Mouse (Mus musculus): ENCODE results near the gene Cuedc2. TPM values are rescaled to one million over a fixed set of nuclear protein-coding genes. Genes with fewer than 3 reads are reported as not detected.
A peak's percentile ranks its signal among the peaks of the same experiment; 100 is the strongest.

Cuedc2 gene
- total and polyA plus RNA-seq, 2 experiments from 2014 or later: 157 to 314 TPM

- no peaks in the 10 kb centered on the region for H3K9me3 ChIP-seq (ENCODE audit: low read length)
- H3K4me1 ChIP-seq (ENCODE audit: insufficient read depth, low read length): peaks cover 33% of the 10 kb centered on the region
- peak overlapping the region; percentile 56 for H3K9ac ChIP-seq (replicated peaks; ENCODE audit: low read length, poor library complexity, severe bottlenecking)
- H3K4me3 ChIP-seq (ENCODE audit: low read depth, low read length): peak overlapping the region; percentile 66
- H3K4me2 ChIP-seq (ENCODE audit: low read depth, low read length, poor library complexity, severe bottlenecking): peak overlapping the region; percentile 97
- ATAC-seq (ENCODE audit: low FRiP score) (no peak), DNase-seq (ENCODE audit: low spot score) (no peak)
- no peak overlapping the region for H3K27ac ChIP-seq (ENCODE audit: low read depth, low read length)
- TF ChIP-seq CTCF (IDR thresholded peaks at IDR 0.05): no peak
- no peaks in the 10 kb centered on the region for H3K27me3 ChIP-seq (ENCODE audit: insufficient read depth, low read length)
- WGBS: 77% methylated on average over 5 of the region's 5 CpGs
- H3K36me3 ChIP-seq (ENCODE audit: insufficient read depth, low read length): 0 out of 2 replicates have a peak, but pooled peaks cover 3% of the 10 kb centered on the region
Observed at GRCm38 (mm10) chr19:46324918-46325317, 13.6 kb downstream of the Cuedc2 start.

GRCm38 (mm10) chr19:46324366-46324765 is 14.1 kb downstream of the Cuedc2 start:
- Histone ChIP-seq H3K4me1 (ENCODE audit: insufficient read depth, low read length) (peaks cover 33% of the 10 kb centered on the region), H3K27me3 (ENCODE audit: insufficient read depth, low read length) (no peaks in the 10 kb centered on the region), H3K27ac (ENCODE audit: low read depth, low read length) (no peak overlapping the region), H3K4me2 (ENCODE audit: low read depth, low read length, poor library complexity, severe bottlenecking) (peak overlapping the region; percentile 97; the same call in 1 of the 2 replicates), H3K9me3 (ENCODE audit: low read length) (no peaks in the 10 kb centered on the region), H3K4me3 (ENCODE audit: low read depth, low read length) (no peak overlapping the region), H3K36me3 (ENCODE audit: insufficient read depth, low read length) (0 out of 2 replicates have a peak, but pooled peaks cover 3% of the 10 kb centered on the region), H3K9ac (replicated peaks; ENCODE audit: low read length, poor library complexity, severe bottlenecking) (peak overlapping the region; percentile 56; the same call in 1 of the 2 replicates)
- TF ChIP-seq CTCF (IDR thresholded peaks at IDR 0.05): no peak
- DNase-seq (ENCODE audit: low spot score): no peak
- ATAC-seq (ENCODE audit: low FRiP score): no peak
- 77% methylated on average over 11 of the region's 11 CpGs for WGBS

- Histone ChIP-seq H3K36me3 (ENCODE audit: insufficient read depth, low read length) (0 out of 2 replicates have a peak, but pooled peaks cover 3% of the 10 kb centered on the region), H3K4me2 (ENCODE audit: low read depth, low read length, poor library complexity, severe bottlenecking) (0 out of 2 replicates have a peak overlapping the region, but pooled peaks have one; percentile 97), H3K27ac (ENCODE audit: low read depth, low read length) (no peak overlapping the region), H3K4me1 (ENCODE audit: insufficient read depth, low read length) (peaks cover 33% of the 10 kb centered on the region), H3K9me3 (ENCODE audit: low read length) (no peaks in the 10 kb centered on the region), H3K4me3 (ENCODE audit: low read depth, low read length) (no peak overlapping the region), H3K27me3 (ENCODE audit: insufficient read depth, low read length) (no peaks in the 10 kb centered on the region), H3K9ac (replicated peaks; ENCODE audit: low read length, poor library complexity, severe bottlenecking) (0 out of 2 replicates have a peak overlapping the region, but pooled peaks have one; percentile 19)
- DNase-seq (ENCODE audit: low spot score) (no peak), ATAC-seq (ENCODE audit: low FRiP score) (no peak)
- WGBS: 69% methylated on average over 5 of the region's 5 CpGs
- no peak for TF ChIP-seq CTCF (IDR thresholded peaks at IDR 0.05)
Observed at GRCm38 (mm10) chr19:46323716-46324115, 14.8 kb downstream of the Cuedc2 start.

- Histone ChIP-seq H3K36me3 (ENCODE audit: insufficient read depth, low read length) (0 out of 2 replicates have a peak, but pooled peaks cover 3% of the 10 kb centered on the region), H3K4me1 (ENCODE audit: insufficient read depth, low read length) (peaks cover 33% of the 10 kb centered on the region), H3K27ac (ENCODE audit: low read depth, low read length) (no peak overlapping the region), H3K4me3 (ENCODE audit: low read depth, low read length) (no peak overlapping the region), H3K4me2 (ENCODE audit: low read depth, low read length, poor library complexity, severe bottlenecking) (peak overlapping the region; percentile 0; the same call in 1 of the 2 replicates), H3K9ac (replicated peaks; ENCODE audit: low read length, poor library complexity, severe bottlenecking) (peak overlapping the region; percentile 39; the same call in 1 of the 2 replicates), H3K9me3 (ENCODE audit: low read length) (no peaks in the 10 kb centered on the region), H3K27me3 (ENCODE audit: insufficient read depth, low read length) (no peaks in the 10 kb centered on the region)
- no peak for ATAC-seq (ENCODE audit: low FRiP score)
- DNase-seq (ENCODE audit: low spot score): no peak
- TF ChIP-seq CTCF (IDR thresholded peaks at IDR 0.05): no peak
- 84% methylated on average over 13 of the region's 13 CpGs for WGBS
Observed at GRCm38 (mm10) chr19:46322996-46323572, 15.4 kb downstream of the Cuedc2 start.

GRCm38 (mm10) chr19:46322144-46322995 is 16.1 kb downstream of the Cuedc2 start:
- DNase-seq (ENCODE audit: low spot score): no peak
- TF ChIP-seq CTCF (IDR thresholded peaks at IDR 0.05): no peak
- ATAC-seq (ENCODE audit: low FRiP score): no peak
- 47% methylated on average over 11 of the region's 11 CpGs for WGBS
- Histone ChIP-seq H3K4me1 (ENCODE audit: insufficient read depth, low read length) (peaks cover 33% of the 10 kb centered on the region), H3K27me3 (ENCODE audit: insufficient read depth, low read length) (no peaks in the 10 kb centered on the region), H3K27ac (ENCODE audit: low read depth, low read length) (peak overlapping the region; percentile 63), H3K36me3 (ENCODE audit: insufficient read depth, low read length) (0 out of 2 replicates have a peak, but pooled peaks cover 3% of the 10 kb centered on the region), H3K4me3 (ENCODE audit: low read depth, low read length) (no peak overlapping the region), H3K9ac (replicated peaks; ENCODE audit: low read length, poor library complexity, severe bottlenecking) (peak overlapping the region; percentile 39; the same call in 1 of the 2 replicates), H3K9me3 (ENCODE audit: low read length) (no peaks in the 10 kb centered on the region), H3K4me2 (ENCODE audit: low read depth, low read length, poor library complexity, severe bottlenecking) (peak overlapping the region; percentile 35)

All from midbrain, postnatal 0 days (tissue).